Mouse (Mus musculus) fibroblast of lung, adult 2 months (primary cell): Measurements from ENCODE around the gene Klhdc10.

Experiments
- DNase-seq: peaks from one replicate; pipeline ENCODE4 v3.0.0-alpha.2; 2011; ENCODE audit warnings: low read depth

Gene Klhdc10

GRCm38 (mm10) chr6:30469370-30469769 lies 67.7 kb downstream of the Klhdc10 start:
- DNase-seq = no peak

GRCm38 (mm10) chr6:30471706-30472105 lies 70.0 kb downstream of the Klhdc10 start:
- DNase-seq = no peak

- DNase-seq = no peak
Measured at GRCm38 (mm10) chr6:30476025-30476765, 74.5 kb downstream of the Klhdc10 start.

GRCm38 (mm10) chr6:30477210-30477714 lies 75.6 kb downstream of the Klhdc10 start:
- DNase-seq = no peak

- no peak for DNase-seq
Measured at GRCm38 (mm10) chr6:30477784-30478183, 76.1 kb downstream of the Klhdc10 start.

GRCm38 (mm10) chr6:30479418-30479817 lies 77.8 kb downstream of the Klhdc10 start:
- DNase-seq = no peak

- no peak for DNase-seq
Measured at GRCm38 (mm10) chr6:30482908-30483307, 81.2 kb downstream of the Klhdc10 start.

- DNase-seq = no peak
Measured at GRCm38 (mm10) chr6:30486504-30486903, 84.8 kb downstream of the Klhdc10 start.

- DNase-seq = no peak
Measured at GRCm38 (mm10) chr6:30499049-30499448, 97.4 kb downstream of the Klhdc10 start.
